Mouse (Mus musculus) embryonic facial prominence, embryonic 14.5 days (tissue): ENCODE data around the gene Slc33a1. TPM values are rescaled to one million over a fixed set of nuclear protein-coding genes. Genes with fewer than 3 reads are reported as not detected.
A peak's percentile ranks its signal among the peaks of the same experiment; 100 is the strongest.

Source experiments
- ATAC-seq: fragments of 200-750 bp; cut with Nextera tagmentation; 2 replicates; pipeline ENCODE4 v1.8.0; 2017; ENCODE audit warnings: low read depth, moderate number of reproducible peaks, moderate TSS enrichment
- DNase-seq: peaks from one replicate; pipeline ENCODE4 v3.0.0-alpha.2; 2015; ENCODE audit warnings: low spot score
- H3K27ac ChIP-seq: fragments of 300-500 bp; sonication (generic); replicated peaks from 2 replicates; pipeline ENCODE4 v1.5.1; 2014; ENCODE audit warnings: low read depth, mild to moderate bottlenecking, low read length, moderate library complexity
- H3K27me3 ChIP-seq: fragments of 300-500 bp; sonication (generic); replicated peaks from 2 replicates; pipeline ENCODE4 v1.6.1; 2014; ENCODE audit warnings: low read length; ENCODE audit not compliant: control insufficient read depth, insufficient read depth
- H3K36me3 ChIP-seq: fragments of 300-500 bp; sonication (generic); 2 replicates; pipeline ENCODE4 v1.6.1; 2014; ENCODE audit warnings: low read length, mixed read lengths; ENCODE audit not compliant: control insufficient read depth, insufficient read depth
- H3K4me1 ChIP-seq: fragments of 300-500 bp; sonication (generic); 2 replicates; pipeline ENCODE4 v1.6.1; 2014; ENCODE audit warnings: antibody characterized with exemption, low read length; ENCODE audit not compliant: control insufficient read depth, insufficient read depth
- H3K4me2 ChIP-seq: fragments of 300-500 bp; sonication (generic); 2 replicates; pipeline ENCODE4 v1.6.1; 2014; ENCODE audit warnings: low read depth, mild to moderate bottlenecking, low read length, moderate library complexity, mixed read lengths
- H3K4me3 ChIP-seq: fragments of 300-500 bp; sonication (generic); 2 replicates; pipeline ENCODE4 v1.5.1; 2014; ENCODE audit warnings: low read depth, mild to moderate bottlenecking, low read length
- H3K9ac ChIP-seq: fragments of 300-500 bp; sonication (generic); 2 replicates; pipeline ENCODE4 v1.6.1; 2014; ENCODE audit warnings: low read depth, mild to moderate bottlenecking, low read length, moderate library complexity, mixed read lengths
- H3K9me3 ChIP-seq: fragments of 300-500 bp; sonication (generic); 2 replicates; pipeline ENCODE4 v1.6.1; 2016; ENCODE audit warnings: low read length; ENCODE audit not compliant: control insufficient read depth
- WGBS: fragments of 180-500 bp; shearing (Covaris S2); extraction: QIAGEN DNeasy Blood & Tissue Kit; methylation state at CpG from one replicate; pipeline ENCODE4 v1.1.7; 2014; 5-methylcytosine and 5-hydroxymethylcytosine counted together
- polyA plus RNA-seq: library from polyadenylated mRNA; unstranded; fragments of >200 nt; fragmentation: Nextera tagmentation; extraction: Ambion mirVana; gene quantifications from 2 replicates; pipeline ENCODE4 v1.2.1, GENCODE M21; 2014

The Slc33a1 gene
- polyA plus RNA-seq, 1 experiment from 2014 or later: 15.1 TPM

DNA sequence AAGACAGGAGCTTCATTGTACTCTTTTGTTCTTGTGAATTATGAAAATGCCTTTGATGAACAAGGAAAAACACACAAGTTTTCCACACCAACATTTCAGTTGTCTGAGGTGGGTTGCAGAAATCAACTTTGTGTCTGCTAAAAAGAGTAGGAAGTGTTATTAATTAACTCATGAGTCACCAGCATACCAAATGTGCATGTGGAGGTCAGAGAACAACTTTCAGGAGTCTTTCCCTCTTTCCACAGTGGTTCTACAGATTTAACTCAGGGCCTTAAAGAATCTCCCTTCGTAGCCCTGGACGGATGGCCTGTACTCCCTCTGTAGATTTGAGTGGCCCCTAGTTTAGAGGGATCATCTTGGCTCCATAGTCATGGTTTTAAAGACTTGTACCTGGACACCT is 60.4 kb downstream of the Slc33a1 start:
- Histone ChIP-seq H3K4me2 (no peak overlapping the region), H3K9ac (no peak overlapping the region), H3K4me3 (no peak overlapping the region), H3K27ac (no peak overlapping the region), H3K9me3 (no peaks in the 10 kb centered on the region), H3K4me1 (peaks cover 7% of the 10 kb centered on the region; the same call in 1 of the 2 replicates), H3K36me3 (no peaks in the 10 kb centered on the region), H3K27me3 (0 out of 2 replicates have a peak, but pooled peaks cover 3% of the 10 kb centered on the region)
- ATAC-seq: no peak
- no peak for DNase-seq
- 89% methylated on average over 2 of the region's 2 CpGs for WGBS

DNA sequence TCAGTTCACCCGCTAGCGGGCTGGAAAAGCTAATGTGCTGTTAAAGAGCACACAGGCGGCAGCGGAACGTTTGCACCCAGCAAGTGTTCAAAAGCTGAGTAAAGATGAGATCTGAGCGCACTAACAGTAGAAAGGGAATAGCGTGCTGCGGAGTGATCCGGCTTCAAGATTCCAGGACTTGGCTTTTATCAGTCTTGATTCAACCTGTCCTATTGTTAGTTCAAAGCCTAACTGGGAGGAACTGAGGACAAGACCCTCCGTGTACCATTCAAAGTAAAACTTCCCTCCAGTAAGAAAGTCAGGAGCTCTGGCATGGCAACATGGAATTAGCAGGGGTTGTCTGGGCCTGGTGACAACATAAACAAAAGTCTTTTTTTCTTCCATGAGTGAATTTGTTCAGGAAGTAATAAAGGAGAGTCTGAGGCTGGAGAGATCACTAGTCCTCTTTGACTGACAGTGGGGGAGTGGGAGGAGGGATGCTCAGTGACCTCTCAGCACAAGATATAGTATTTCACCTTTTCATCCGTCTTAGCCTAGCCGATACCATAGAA is 64.5 kb downstream of the Slc33a1 start:
- ATAC-seq (peak; percentile 11; the same call in 1 of the 2 replicates), DNase-seq (peak; percentile 38)
- 0 out of 2 replicates have a peak, but pooled peaks cover 3% of the 10 kb centered on the region for H3K27me3 ChIP-seq
- no peak overlapping the region; the same call in 1 of the 2 replicates for H3K9ac ChIP-seq
- H3K9me3 ChIP-seq: no peaks in the 10 kb centered on the region
- peak overlapping the region; percentile 96 for H3K4me2 ChIP-seq
- peaks cover 7% of the 10 kb centered on the region; the same call in 1 of the 2 replicates for H3K4me1 ChIP-seq
- 3% methylated on average over 12 of the region's 12 CpGs for WGBS
- H3K27ac ChIP-seq: no peak overlapping the region
- peak overlapping the region; percentile 66 for H3K4me3 ChIP-seq
- no peaks in the 10 kb centered on the region for H3K36me3 ChIP-seq

DNA sequence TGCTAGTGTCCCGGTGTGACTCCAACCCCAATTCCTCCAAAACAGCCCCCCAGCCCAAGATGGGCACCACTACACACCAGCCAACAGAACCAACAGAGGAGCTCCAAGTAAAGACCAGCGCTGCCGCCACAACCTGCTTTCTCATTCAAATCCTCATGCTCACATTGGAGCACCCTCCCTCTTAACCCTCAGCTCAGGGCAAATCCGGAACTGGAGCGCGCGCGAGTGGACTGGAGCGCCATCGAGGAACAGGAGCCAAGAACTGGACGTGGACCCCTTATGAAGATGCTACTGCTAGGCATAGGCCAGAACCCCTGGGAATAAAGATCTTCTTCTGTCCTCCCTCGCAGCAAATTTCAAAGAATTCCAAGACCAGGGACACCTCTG is 65.3 kb downstream of the Slc33a1 start, which contains the start of gene Plch1:
Gene Plch1, minus strand, starts transcription at position 164 of the 387 bp plus-strand sequence.
- H3K4me2 ChIP-seq: peak within 1 kb of the TSS; percentile 96
- no peaks in the 10 kb centered on the region for H3K9me3 ChIP-seq
- H3K4me3 ChIP-seq: peak within 1 kb of the TSS; percentile 66
- peaks cover 7% of the 10 kb centered on the region for H3K4me1 ChIP-seq
- 0 out of 2 replicates have a peak, but pooled peaks cover 2% of the 10 kb centered on the region for H3K27me3 ChIP-seq
- DNase-seq (peak; percentile 81), ATAC-seq (peak; percentile 80)
- H3K27ac ChIP-seq: peak within 1 kb of the TSS; percentile 47; the same call in 1 of the 2 replicates
- no peaks in the 10 kb centered on the region for H3K36me3 ChIP-seq
- WGBS: 1% methylated on average over 12 of the region's 12 CpGs
- H3K9ac ChIP-seq: peak within 1 kb of the TSS; percentile 58

DNA sequence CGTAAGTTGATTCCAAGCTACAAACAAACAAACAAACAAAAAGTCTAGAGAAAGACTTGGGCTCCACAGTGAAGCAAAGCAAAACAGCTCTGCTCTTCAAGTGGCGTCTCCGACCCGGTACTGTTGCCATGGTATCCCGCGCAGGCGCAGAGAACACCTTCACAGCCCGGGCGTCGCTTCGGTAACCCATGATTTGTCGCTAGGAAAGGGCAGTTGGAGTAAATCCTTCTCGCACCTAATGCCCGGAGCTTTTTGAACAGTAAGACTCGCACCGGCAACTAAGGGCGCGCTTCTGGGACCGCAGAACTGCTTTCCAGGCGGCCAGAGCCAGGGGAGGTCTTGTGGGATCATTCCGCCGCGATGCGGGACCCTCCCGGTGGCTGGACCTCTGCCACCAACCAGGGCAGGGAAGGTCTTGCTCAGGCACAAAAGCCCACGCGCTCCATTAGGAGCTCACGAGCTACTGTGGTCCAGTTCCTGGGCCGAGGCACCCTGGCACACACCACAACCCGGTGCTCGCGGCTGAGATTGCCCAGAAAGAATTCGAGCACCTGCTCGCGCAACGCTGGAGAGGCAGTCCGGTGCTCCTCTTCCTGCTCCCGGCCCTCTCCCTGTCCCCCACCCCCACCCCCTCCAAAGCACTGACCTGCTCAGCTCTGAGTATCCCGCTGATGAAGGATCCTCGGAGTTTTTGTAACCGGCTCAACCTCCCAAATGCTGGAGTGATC is 65.8 kb downstream of the Slc33a1 start:
- Histone ChIP-seq H3K36me3 (no peaks in the 10 kb centered on the region), H3K4me3 (peak overlapping the region; percentile 66), H3K4me1 (peaks cover 7% of the 10 kb centered on the region), H3K9me3 (no peaks in the 10 kb centered on the region), H3K4me2 (peak overlapping the region; percentile 96), H3K9ac (peak overlapping the region; percentile 58), H3K27me3 (no peaks in the 10 kb centered on the region), H3K27ac (peak overlapping the region; percentile 47; the same call in 1 of the 2 replicates)
- ATAC-seq: peak; percentile 87
- peak; percentile 91 for DNase-seq
- 0% methylated on average over 34 of the region's 41 CpGs for WGBS

DNA sequence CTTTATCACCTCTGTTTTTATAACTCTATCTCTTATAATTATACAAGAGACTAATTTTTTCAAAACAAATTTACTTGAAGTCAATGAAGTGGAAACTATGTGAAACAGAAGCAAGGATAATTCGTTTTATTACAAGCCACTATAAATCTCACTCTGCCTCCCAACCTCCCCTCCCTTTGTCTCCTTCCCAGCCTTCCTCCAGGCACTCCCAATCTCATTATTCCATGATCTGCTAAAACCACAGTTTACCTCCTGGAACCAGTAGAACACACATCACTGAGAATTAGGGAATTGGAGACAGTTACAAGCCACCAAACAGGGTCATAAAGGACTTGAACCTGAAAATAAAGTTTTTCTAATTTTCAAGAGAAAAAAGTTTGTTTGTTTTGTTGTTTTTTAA is 67.4 kb downstream of the Slc33a1 start:
- Histone ChIP-seq H3K9me3 (no peaks in the 10 kb centered on the region), H3K9ac (no peak overlapping the region), H3K4me2 (no peak overlapping the region), H3K36me3 (no peaks in the 10 kb centered on the region), H3K27ac (no peak overlapping the region), H3K4me1 (peaks cover 7% of the 10 kb centered on the region), H3K27me3 (no peaks in the 10 kb centered on the region), H3K4me3 (no peak overlapping the region)
- 41% methylated on average over 1 of the region's 1 CpGs for WGBS
- no peak for ATAC-seq
- DNase-seq: no peak

DNA sequence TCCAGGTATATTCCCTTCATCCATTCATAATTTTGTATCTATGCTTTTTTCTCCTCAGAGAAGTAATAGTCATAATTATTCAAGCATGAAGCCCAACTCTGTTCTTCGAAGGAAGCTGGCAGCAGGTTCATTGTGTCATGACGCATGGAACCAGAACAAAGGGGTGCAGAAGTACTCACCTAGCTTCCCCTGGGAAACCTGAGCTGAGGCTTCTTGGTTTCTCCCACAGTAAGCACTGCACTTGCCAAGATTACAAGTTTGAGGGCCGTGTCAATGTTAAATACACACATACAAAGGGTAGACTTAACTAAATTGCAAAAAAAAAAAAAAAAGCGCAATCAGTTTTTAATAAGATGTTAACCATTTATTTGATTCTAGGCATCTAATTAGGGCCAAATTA is 68.3 kb downstream of the Slc33a1 start:
- 73% methylated on average over 4 of the region's 4 CpGs for WGBS
- Histone ChIP-seq H3K27me3 (no peaks in the 10 kb centered on the region), H3K4me3 (no peak overlapping the region), H3K9me3 (no peaks in the 10 kb centered on the region), H3K27ac (no peak overlapping the region), H3K36me3 (no peaks in the 10 kb centered on the region), H3K4me1 (peaks cover 7% of the 10 kb centered on the region), H3K9ac (no peak overlapping the region), H3K4me2 (no peak overlapping the region)
- ATAC-seq (peak; percentile 42; the same call in 1 of the 2 replicates), DNase-seq (peak; percentile 71)

DNA sequence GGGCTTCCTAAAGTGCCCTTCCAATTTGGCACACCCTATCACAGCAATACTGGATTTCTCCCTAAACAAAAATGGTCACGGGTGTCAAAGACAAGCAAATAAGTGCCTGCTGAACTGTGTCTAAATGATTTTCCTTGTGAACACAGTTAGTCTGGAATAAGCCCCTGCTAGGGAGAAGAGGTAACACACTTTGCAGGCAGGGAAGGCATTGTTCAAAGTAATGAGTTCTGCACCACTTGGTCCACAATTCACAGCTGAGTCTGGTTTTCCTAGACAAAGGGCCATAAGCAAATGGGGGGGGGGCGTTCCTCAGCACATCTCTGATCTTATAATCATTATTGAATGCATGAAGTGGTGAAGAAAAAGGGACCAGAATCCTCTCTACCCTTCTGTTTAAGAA is 68.8 kb downstream of the Slc33a1 start:
- peaks cover 7% of the 10 kb centered on the region for H3K4me1 ChIP-seq
- DNase-seq (no peak), ATAC-seq (no peak)
- 52% methylated on average over 2 of the region's 2 CpGs for WGBS
- no peaks in the 10 kb centered on the region for H3K9me3 ChIP-seq
- H3K27me3 ChIP-seq: no peaks in the 10 kb centered on the region
- no peaks in the 10 kb centered on the region for H3K36me3 ChIP-seq
- no peak overlapping the region for H3K27ac ChIP-seq
- no peak overlapping the region for H3K4me2 ChIP-seq
- no peak overlapping the region for H3K4me3 ChIP-seq
- no peak overlapping the region for H3K9ac ChIP-seq

DNA sequence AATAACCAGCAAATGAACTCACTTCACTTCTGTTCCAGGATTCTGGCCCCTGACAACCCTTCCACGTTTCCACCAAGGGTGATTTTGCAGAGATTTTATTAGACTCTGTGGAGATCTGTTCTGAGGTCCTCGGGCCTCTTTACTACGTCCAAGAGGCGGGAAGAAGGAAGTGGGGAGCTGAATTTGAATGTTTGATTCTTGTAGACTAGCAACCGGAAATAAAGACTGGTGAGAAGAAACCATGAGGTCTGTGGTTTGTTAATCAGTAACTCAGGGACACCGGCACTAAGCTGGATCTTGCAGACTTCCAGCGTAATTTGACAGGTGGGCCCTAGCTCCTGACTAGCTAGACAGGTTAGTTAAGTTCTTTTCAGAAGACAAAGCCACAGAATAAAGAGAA is 70.9 kb downstream of the Slc33a1 start:
- Histone ChIP-seq H3K9ac (no peak overlapping the region), H3K36me3 (no peaks in the 10 kb centered on the region), H3K4me1 (no peaks in the 10 kb centered on the region; the same call in 1 of the 2 replicates), H3K27me3 (no peaks in the 10 kb centered on the region), H3K4me2 (no peak overlapping the region), H3K4me3 (no peak overlapping the region), H3K27ac (no peak overlapping the region), H3K9me3 (no peaks in the 10 kb centered on the region)
- no peak for ATAC-seq
- WGBS: 60% methylated on average over 7 of the region's 7 CpGs
- no peak for DNase-seq
